Mouse (Mus musculus) frontal cortex, postnatal 14 days (tissue): ENCODE results near the gene Slc2a2.

ENCODE experiments used
- DNase-seq, 2 experiments: peaks; one replicate each; pipeline ENCODE4 v3.0.0; 2022; ENCODE audit warnings: low spot score in 2 of 2

Slc2a2 gene

GRCm38 (mm10) chr3:28697797-28698196, at the start of gene Slc2a2:
Slc2a2 (plus strand) TSS chr3:28697903.
- no peak for DNase-seq

GRCm38 (mm10) chr3:28652574-28652973, 45.1 kb upstream of the Slc2a2 start:
- no peak for DNase-seq

GRCm38 (mm10) chr3:28653043-28653442, 44.7 kb upstream of the Slc2a2 start:
- DNase-seq, result no peak

GRCm38 (mm10) chr3:28654740-28655139, 43.0 kb upstream of the Slc2a2 start:
- no peak for DNase-seq

- DNase-seq, result no peak
These were observed 39.4 kb upstream of the Slc2a2 start for GRCm38 (mm10) chr3:28658349-28658748.

GRCm38 (mm10) chr3:28680851-28681250, 16.9 kb upstream of the Slc2a2 start:
- DNase-seq, result no peak

GRCm38 (mm10) chr3:28681866-28682265, 15.8 kb upstream of the Slc2a2 start:
- no peak for DNase-seq

- DNase-seq, result no peak
These were observed 15.3 kb upstream of the Slc2a2 start for GRCm38 (mm10) chr3:28682411-28682810.

GRCm38 (mm10) chr3:28685510-28685909, 12.2 kb upstream of the Slc2a2 start:
- DNase-seq, result no peak

GRCm38 (mm10) chr3:28694811-28695210, 2.9 kb upstream of the Slc2a2 start:
- no peak for DNase-seq

GRCm38 (mm10) chr3:28695608-28696007, 2.1 kb upstream of the Slc2a2 start:
- no peak for DNase-seq

- no peak for DNase-seq
These were observed 1.5 kb upstream of the Slc2a2 start for GRCm38 (mm10) chr3:28696162-28696561.

GRCm38 (mm10) chr3:28699601-28700000, 1.9 kb downstream of the Slc2a2 start:
- DNase-seq, result no peak

- DNase-seq, result no peak
These were observed 7.9 kb downstream of the Slc2a2 start for GRCm38 (mm10) chr3:28705522-28706137.

- DNase-seq, result no peak
These were observed 9.0 kb downstream of the Slc2a2 start for GRCm38 (mm10) chr3:28706736-28707135.

GRCm38 (mm10) chr3:28709740-28710139, 12.0 kb downstream of the Slc2a2 start:
- DNase-seq, result no peak

- DNase-seq, result no peak
These were observed 16.4 kb downstream of the Slc2a2 start for GRCm38 (mm10) chr3:28713913-28714698.

- DNase-seq, result no peak
These were observed 20.8 kb downstream of the Slc2a2 start for GRCm38 (mm10) chr3:28718521-28718920.

- DNase-seq, result no peak
These were observed 23.5 kb downstream of the Slc2a2 start for GRCm38 (mm10) chr3:28721218-28721617.

GRCm38 (mm10) chr3:28721838-28722237, 24.1 kb downstream of the Slc2a2 start:
- no peak for DNase-seq

GRCm38 (mm10) chr3:28722531-28722930, 24.8 kb downstream of the Slc2a2 start:
- no peak for DNase-seq

- no peak for DNase-seq
These were observed 25.8 kb downstream of the Slc2a2 start for GRCm38 (mm10) chr3:28723534-28723933.

GRCm38 (mm10) chr3:28725203-28725602, 27.5 kb downstream of the Slc2a2 start:
- no peak for DNase-seq
